Mouse (Mus musculus): ENCODE measurements around the gene Lce1a1. TPM values are rescaled to one million over a fixed set of nuclear protein-coding genes. Genes with fewer than 3 reads are reported as not detected.
"Not testable (repeated sequence)": the region's sequence is repeated elsewhere in the genome, so short reads cannot be mapped to it uniquely, and the experiment has no call there.

Gene Lce1a1
- not detected in 2 replicates for polyA plus RNA-seq (2015; fragmentation: Nextera tagmentation; extraction: Ambion mirVana)

DNA sequence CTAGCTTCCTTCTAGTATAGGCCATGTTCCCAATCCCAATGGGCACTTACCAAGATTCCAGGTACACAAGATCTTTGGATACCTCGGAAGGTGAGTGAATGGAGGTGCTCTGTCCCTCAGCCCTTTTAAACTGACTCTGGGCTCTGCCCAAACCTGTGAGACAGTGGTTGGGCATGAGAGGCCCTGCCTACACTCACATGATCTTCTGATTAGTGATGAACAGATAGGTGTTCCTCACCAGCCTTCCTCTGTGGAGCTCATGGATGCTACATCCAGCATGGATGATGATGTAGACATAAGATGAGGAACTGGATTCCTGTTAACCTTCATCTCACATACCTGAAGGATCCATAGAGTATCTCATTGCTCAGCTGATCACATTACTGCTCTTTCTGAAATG, at the start of gene Lce1a1:
TSS of gene Lce1a1 (minus strand) at position 101 of the 400 bp plus-strand sequence.
- no peak within 1 kb of the TSS for H3K9ac ChIP-seq
- ATAC-seq (ENCODE audit: low read depth): no peak

GRCm38 (mm10) chr3:92694613-92695012, 46.5 kb upstream of the Lce1a1 start:
- Histone ChIP-seq H3K27me3 (no peaks in the 10 kb centered on the region), H3K4me1 (replicated peaks) (no peaks in the 10 kb centered on the region), H3K36me3 (no peaks in the 10 kb centered on the region), H3K4me3 (replicated peaks) (no peak overlapping the region), H3K4me2 (no peak overlapping the region), H3K27ac (no peak overlapping the region), H3K9me3 (replicated peaks) (no peaks in the 10 kb centered on the region), H3K9ac (no peak overlapping the region)
- 29% methylated on average over 1 of the region's 1 CpGs for WGBS (ENCODE audit: insufficient replicate concordance)
- no peak for DNase-seq
- ATAC-seq (ENCODE audit: low read depth): no peak

More for the DNA sequence above, at the start of gene Lce1a1:
- Histone ChIP-seq H3K4me2 (no peak within 1 kb of the TSS), H3K27me3 (no peaks in the 10 kb centered on the region), H3K4me3 (replicated peaks) (no peak within 1 kb of the TSS), H3K27ac (no peak within 1 kb of the TSS), H3K36me3 (no peaks in the 10 kb centered on the region), H3K4me1 (replicated peaks) (no peaks in the 10 kb centered on the region), H3K9me3 (replicated peaks) (no peaks in the 10 kb centered on the region)
- WGBS (ENCODE audit: insufficient replicate concordance): 58% methylated on average over 1 of the region's 1 CpGs
- no peak for DNase-seq

DNA sequence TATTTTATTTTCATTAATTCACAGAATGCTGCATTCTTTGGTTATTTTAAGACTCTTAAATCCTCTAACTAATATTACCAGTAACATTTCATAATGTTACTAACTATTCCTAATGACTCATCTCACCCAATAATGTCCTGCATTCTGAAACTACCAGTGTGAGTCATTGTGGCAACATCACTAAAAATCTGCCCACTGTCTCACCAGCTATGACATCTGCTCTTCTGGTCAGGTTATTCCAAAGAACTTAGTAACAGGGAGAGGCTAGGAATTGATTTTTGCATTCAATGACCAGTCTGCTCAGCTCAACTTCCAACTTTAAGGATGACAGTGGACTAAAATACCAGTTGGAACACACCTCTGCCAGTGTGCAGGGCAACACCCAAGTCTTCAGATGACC, 43.6 kb upstream of the Lce1a1 start:
- no peak overlapping the region for H3K4me3 ChIP-seq (replicated peaks)
- H3K27me3 ChIP-seq: no peaks in the 10 kb centered on the region
- H3K9me3 ChIP-seq (replicated peaks): no peaks in the 10 kb centered on the region
- H3K4me2 ChIP-seq: no peak overlapping the region
- DNase-seq (no peak), ATAC-seq (ENCODE audit: low read depth) (no peak)
- H3K27ac ChIP-seq: no peak overlapping the region
- H3K9ac ChIP-seq: no peak overlapping the region
- no peaks in the 10 kb centered on the region for H3K4me1 ChIP-seq (replicated peaks)
- H3K36me3 ChIP-seq: no peaks in the 10 kb centered on the region

GRCm38 (mm10) chr3:92689154-92689553, 41.0 kb upstream of the Lce1a1 start:
- H3K27ac ChIP-seq, H3K9ac ChIP-seq: not testable (repeated sequence)

GRCm38 (mm10) chr3:92687110-92687509, 39.0 kb upstream of the Lce1a1 start, which contains the start of gene Lce1d:
Gene Lce1d, minus strand, starts transcription at chr3:92687210.
- Histone ChIP-seq H3K9ac (no peak within 1 kb of the TSS), H3K4me3 (replicated peaks) (no peak within 1 kb of the TSS), H3K27ac (no peak within 1 kb of the TSS), H3K9me3 (replicated peaks) (no peaks in the 10 kb centered on the region), H3K4me2 (no peak within 1 kb of the TSS), H3K36me3 (no peaks in the 10 kb centered on the region), H3K27me3 (no peaks in the 10 kb centered on the region), H3K4me1 (replicated peaks) (no peaks in the 10 kb centered on the region)
- ATAC-seq (ENCODE audit: low read depth) (no peak), DNase-seq (no peak)
- WGBS (ENCODE audit: insufficient replicate concordance): 32% methylated on average over 2 of the region's 2 CpGs

More at GRCm38 (mm10) chr3:92689154-92689553, 41.0 kb upstream of the Lce1a1 start:
- H3K27me3 ChIP-seq; H3K4me2 ChIP-seq; H3K9me3 ChIP-seq (replicated peaks); H3K4me3 ChIP-seq (replicated peaks); ATAC-seq (ENCODE audit: low read depth); H3K4me1 ChIP-seq (replicated peaks); H3K36me3 ChIP-seq: not testable (repeated sequence)
- WGBS (ENCODE audit: insufficient replicate concordance): 64% methylated on average over 16 of the region's 16 CpGs
- DNase-seq: peak; percentile 34

DNA sequence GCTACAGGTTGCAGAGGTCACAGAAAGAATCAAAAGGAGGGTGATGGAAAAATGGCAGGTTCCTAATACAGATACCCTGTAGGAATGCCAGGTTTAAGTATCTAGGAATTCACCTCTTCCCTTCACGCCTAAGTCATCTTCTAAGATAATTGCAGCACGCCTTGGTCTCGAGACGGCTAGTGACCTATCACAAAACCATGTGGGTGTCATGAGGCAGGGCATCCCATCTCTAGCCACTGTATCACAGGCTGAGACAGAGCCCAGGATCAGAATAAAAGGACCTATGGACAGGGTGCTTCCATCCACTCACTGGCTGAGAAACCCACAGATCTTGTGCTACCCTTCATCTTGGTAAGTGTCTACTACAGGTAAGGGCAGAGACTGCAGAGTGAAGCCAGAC, 30.8 kb upstream of the Lce1a1 start, which contains the start of gene Lce1c:
TSS of gene Lce1c (plus strand) at position 301 of the 400 bp plus-strand sequence.
- Histone ChIP-seq H3K27me3 (no peaks in the 10 kb centered on the region), H3K4me3 (replicated peaks) (no peak within 1 kb of the TSS), H3K27ac (no peak within 1 kb of the TSS), H3K4me2 (no peak within 1 kb of the TSS), H3K36me3 (no peaks in the 10 kb centered on the region), H3K9me3 (replicated peaks) (no peaks in the 10 kb centered on the region), H3K4me1 (replicated peaks) (no peaks in the 10 kb centered on the region), H3K9ac (no peak within 1 kb of the TSS)
- no peak for ATAC-seq (ENCODE audit: low read depth)
- no peak for DNase-seq
- 79% methylated on average over 4 of the region's 4 CpGs for WGBS (ENCODE audit: insufficient replicate concordance)

DNA sequence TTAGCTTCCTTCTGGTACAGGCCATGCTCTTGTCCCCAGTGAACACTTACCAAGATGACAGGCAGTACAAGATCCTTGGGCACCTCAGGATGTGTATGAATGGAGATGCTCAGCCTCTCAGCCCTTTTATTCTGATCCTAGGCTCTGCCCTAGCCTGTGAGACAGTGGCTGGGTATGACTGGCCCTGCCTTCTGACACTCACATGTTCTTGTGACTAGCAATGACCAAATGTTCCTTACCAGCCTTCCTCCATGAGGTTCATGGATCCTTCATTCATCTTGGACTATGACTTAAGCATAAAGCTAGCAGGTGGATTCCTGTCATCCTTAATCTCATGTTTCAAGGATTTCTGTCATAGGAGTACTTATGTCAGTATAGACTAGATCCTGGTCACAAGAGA, 22.1 kb upstream of the Lce1a1 start, which contains the start of gene Lce1a2:
TSS of gene Lce1a2 (minus strand) at position 101 of the 400 bp plus-strand sequence.
- no peaks in the 10 kb centered on the region for H3K27me3 ChIP-seq
- H3K4me1 ChIP-seq (replicated peaks): no peaks in the 10 kb centered on the region

DNA sequence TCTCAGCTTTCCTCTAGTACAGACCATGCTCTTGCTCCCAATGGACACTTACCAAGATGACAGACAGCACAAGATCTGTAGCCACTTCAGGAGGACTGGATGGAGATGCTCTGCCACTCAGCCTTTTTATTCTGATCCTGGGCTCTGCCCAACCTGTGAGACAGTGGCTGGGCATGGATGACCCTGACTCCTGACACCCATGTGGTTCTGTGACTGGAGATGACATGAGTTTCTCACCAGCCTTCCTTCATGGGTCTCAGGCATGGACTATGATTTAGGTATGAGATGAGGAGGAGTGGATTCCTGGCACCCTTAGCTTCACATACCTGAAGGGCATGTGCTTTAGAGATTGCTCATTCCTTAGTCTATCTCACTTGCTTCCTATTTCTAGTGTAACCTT, 8.7 kb upstream of the Lce1a1 start, which contains the start of gene Lce1b:
TSS of gene Lce1b (minus strand) at position 101 of the 400 bp plus-strand sequence.
- Histone ChIP-seq H3K9ac (no peak within 1 kb of the TSS), H3K27ac (no peak within 1 kb of the TSS), H3K27me3 (no peaks in the 10 kb centered on the region), H3K4me2 (no peak within 1 kb of the TSS), H3K4me3 (replicated peaks) (no peak within 1 kb of the TSS), H3K9me3 (replicated peaks) (no peaks in the 10 kb centered on the region), H3K36me3 (no peaks in the 10 kb centered on the region), H3K4me1 (replicated peaks) (no peaks in the 10 kb centered on the region)
- DNase-seq (no peak), ATAC-seq (ENCODE audit: low read depth) (no peak)

More for the DNA sequence above, 22.1 kb upstream of the Lce1a1 start, which contains the start of gene Lce1a2:
- Histone ChIP-seq H3K27ac (no peak within 1 kb of the TSS), H3K9ac (no peak within 1 kb of the TSS), H3K36me3 (no peaks in the 10 kb centered on the region), H3K9me3 (replicated peaks) (no peaks in the 10 kb centered on the region), H3K4me3 (replicated peaks) (no peak within 1 kb of the TSS), H3K4me2 (no peak within 1 kb of the TSS)
- no peak for ATAC-seq (ENCODE audit: low read depth)
- no peak for DNase-seq

- DNase-seq (no peak), ATAC-seq (ENCODE audit: low read depth) (no peak)
- Histone ChIP-seq H3K9ac (no peak overlapping the region), H3K4me3 (replicated peaks) (no peak overlapping the region), H3K4me2 (no peak overlapping the region), H3K36me3 (no peaks in the 10 kb centered on the region), H3K4me1 (replicated peaks) (no peaks in the 10 kb centered on the region), H3K27ac (no peak overlapping the region), H3K9me3 (replicated peaks) (no peaks in the 10 kb centered on the region), H3K27me3 (no peaks in the 10 kb centered on the region)
- 83% methylated on average over 15 of the region's 15 CpGs for WGBS (ENCODE audit: insufficient replicate concordance)
Measured at GRCm38 (mm10) chr3:92639854-92640253, 8.3 kb downstream of the Lce1a1 start.

DNA sequence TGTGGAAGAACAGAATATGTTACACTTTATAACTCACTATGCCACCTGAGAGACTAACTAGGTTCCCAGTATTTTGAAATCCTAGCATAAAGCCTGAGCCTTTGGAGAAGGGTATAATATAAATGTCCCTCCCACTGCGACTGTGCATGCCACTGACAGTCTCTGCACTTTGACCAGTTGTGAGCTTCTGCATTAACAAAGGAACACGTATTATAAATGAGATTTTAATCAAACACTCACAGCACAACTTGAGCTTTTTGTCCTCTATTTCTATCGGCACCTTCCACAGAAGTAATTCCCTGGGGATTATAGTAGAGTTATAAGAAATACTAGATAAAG, 9.5 kb downstream of the Lce1a1 start:
- ATAC-seq (ENCODE audit: low read depth) (no peak), DNase-seq (no peak)
- Histone ChIP-seq H3K36me3 (no peaks in the 10 kb centered on the region), H3K9ac (no peak overlapping the region), H3K27ac (no peak overlapping the region), H3K4me2 (no peak overlapping the region), H3K9me3 (replicated peaks) (no peaks in the 10 kb centered on the region), H3K4me1 (replicated peaks) (no peaks in the 10 kb centered on the region), H3K27me3 (no peaks in the 10 kb centered on the region), H3K4me3 (replicated peaks) (no peak overlapping the region)
- 55% methylated on average over 3 of the region's 3 CpGs for WGBS (ENCODE audit: insufficient replicate concordance)

DNA sequence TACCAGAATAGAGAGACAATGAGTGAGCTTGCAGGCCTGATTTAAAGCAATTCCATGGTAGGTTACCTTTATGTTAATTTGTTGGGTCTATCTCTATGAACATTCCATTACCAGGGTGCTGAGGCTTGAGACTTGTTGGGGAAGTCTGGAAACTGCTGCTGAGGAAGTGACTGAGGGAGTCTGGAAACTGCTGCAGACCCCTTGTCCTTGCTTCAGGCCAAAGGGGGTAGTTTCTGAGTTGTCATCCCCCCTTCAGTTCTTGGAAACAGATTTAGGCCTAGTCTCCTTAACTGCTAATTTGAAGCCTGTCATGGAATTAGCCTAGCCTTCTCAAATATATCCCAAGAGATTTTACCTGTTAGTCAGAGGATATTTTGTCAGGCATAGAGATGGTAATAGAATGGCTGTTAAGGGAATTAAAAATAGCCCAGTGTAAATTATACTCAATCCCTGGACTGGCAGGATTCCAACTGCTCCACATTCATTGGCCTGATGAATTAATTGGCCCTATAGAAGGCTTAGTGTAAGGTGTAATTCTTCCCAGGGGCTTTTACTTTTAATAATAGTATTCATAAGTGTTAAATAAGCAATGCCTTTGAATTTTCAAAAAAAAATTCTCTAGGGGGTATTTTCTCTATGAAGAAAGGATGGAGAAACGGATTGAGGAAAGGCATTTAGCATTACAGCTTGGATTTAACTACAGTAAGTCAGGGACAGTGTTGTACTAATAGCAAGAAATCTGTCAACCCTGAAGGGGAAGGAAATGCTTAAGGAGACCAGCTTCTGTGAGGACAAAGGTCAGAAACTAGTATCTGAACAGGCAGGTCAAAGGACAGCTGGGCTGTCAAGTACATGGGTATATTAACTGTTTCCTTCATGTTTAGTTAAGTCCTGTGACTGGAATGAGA, 10.1 kb downstream of the Lce1a1 start:
- Histone ChIP-seq H3K9ac (no peak overlapping the region), H3K27me3 (no peaks in the 10 kb centered on the region), H3K36me3 (no peaks in the 10 kb centered on the region), H3K4me3 (replicated peaks) (no peak overlapping the region), H3K4me1 (replicated peaks) (no peaks in the 10 kb centered on the region), H3K4me2 (no peak overlapping the region), H3K9me3 (replicated peaks) (no peaks in the 10 kb centered on the region), H3K27ac (no peak overlapping the region)
- WGBS (ENCODE audit: insufficient replicate concordance): 43% methylated on average over 1 of the region's 1 CpGs
- DNase-seq (no peak), ATAC-seq (ENCODE audit: low read depth) (no peak)

GRCm38 (mm10) chr3:92621560-92621959, 26.5 kb downstream of the Lce1a1 start, which contains the start of gene Lce6a:
Gene Lce6a, minus strand, starts transcription at chr3:92621660.
- Histone ChIP-seq H3K4me1 (replicated peaks) (no peaks in the 10 kb centered on the region), H3K36me3 (no peaks in the 10 kb centered on the region), H3K4me2 (no peak within 1 kb of the TSS), H3K9ac (no peak within 1 kb of the TSS), H3K4me3 (replicated peaks) (no peak within 1 kb of the TSS), H3K9me3 (replicated peaks) (no peaks in the 10 kb centered on the region), H3K27ac (no peak within 1 kb of the TSS), H3K27me3 (no peaks in the 10 kb centered on the region)
- DNase-seq (no peak), ATAC-seq (ENCODE audit: low read depth) (no peak)
- 44% methylated on average over 2 of the region's 2 CpGs for WGBS (ENCODE audit: insufficient replicate concordance)
